Mouse (Mus musculus): ENCODE data around the gene Btbd35f27. TPM values are rescaled to one million over a fixed set of nuclear protein-coding genes. Genes with fewer than 3 reads are reported as not detected.
"Not testable (repeated sequence)": the region's sequence is repeated elsewhere in the genome, so short reads cannot be mapped to it uniquely, and the experiment has no call there.

Gene Btbd35f27
- polyA plus RNA-seq (2016; fragmentation: Nextera tagmentation; extraction: Ambion mirVana) = not detected in 2 replicates

DNA sequence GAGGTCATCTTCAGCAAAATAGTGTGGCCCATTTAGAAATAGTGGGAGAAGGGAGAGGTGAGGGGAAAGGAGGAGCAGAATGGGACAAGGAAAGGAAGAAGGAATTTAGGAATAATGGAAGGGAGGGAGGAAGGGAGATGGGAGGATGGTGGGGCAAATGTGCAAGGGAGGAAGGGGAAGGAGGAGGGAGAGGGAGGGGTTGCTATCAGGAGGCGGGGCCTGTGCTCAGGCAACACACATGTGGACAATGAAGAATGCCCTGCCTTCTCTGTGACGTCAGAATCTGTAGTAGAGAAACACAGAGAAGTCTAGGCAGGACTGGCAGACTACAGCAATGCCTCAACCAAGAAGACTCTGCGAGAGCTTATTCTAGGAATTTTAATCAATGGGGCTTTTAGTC lies at the start of gene Btbd35f27:
Gene Btbd35f27, plus strand, starts transcription at position 301 of the 400 bp plus-strand sequence.
- H3K36me3 ChIP-seq; H3K9me3 ChIP-seq (replicated peaks); H3K4me3 ChIP-seq; H3K27ac ChIP-seq (replicated peaks); H3K27me3 ChIP-seq (ENCODE audit: low read depth, poor library complexity, severe bottlenecking); H3K4me1 ChIP-seq; DNase-seq (ENCODE audit: low spot score): not testable (repeated sequence)
- WGBS = 80% methylated on average over 2 of the region's 3 CpGs

Other genes starting within 250 kb of the Btbd35f27 start
- not detected in 2 replicates for gene Btbd35f4, start 151.6 kb upstream of the Btbd35f27 start, polyA plus RNA-seq (2016; fragmentation: Nextera tagmentation; extraction: Ambion mirVana)

Measured in midbrain, embryonic 10.5 days (tissue).